In the genomic region with DNA sequence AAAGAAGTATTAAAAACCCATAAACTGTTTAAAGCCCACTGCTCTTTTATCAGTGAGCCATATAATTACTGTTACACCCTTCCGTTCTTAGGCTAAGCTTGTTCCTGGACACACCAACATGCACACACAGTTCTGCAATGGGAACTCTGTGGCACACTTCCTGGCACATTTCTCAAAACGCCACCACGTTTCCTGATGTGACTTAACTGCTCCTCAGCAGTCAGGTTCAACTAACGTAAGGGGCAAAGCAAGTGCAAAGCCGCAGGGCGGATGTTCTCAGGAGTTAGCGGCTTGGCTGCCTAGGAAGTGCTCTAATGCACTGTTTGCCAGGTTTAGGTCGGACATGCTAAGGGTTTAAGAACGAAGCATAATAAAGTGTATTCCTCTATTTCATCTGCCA, we compare ENCODE assay signal across 10 mouse cellular contexts. TPM values are rescaled to one million over a fixed set of nuclear protein-coding genes. Genes with fewer than 3 reads are reported as not detected.
A peak's percentile ranks its signal among the peaks of the same experiment; 100 is the strongest.
DNase-seq lines count a peak whose midpoint lies in the region; ATAC-seq lines count a peak whose summit lies in the region.
"Had no signal": no experiment of that assay in that cellular context is flagged by ENCODE, and none has a peak within 500 bp of the region (broad histone marks: within the 10 kb centered on the region; RNA-seq: fewer than 3 reads in every experiment).

No protein-coding gene starts in this region.

- no peaks in the 10 kb centered on the region for H3K36me3 ChIP-seq in hindbrain, embryonic 10.5 days
- H3K36me3 ChIP-seq: embryonic facial prominence, embryonic 15.5 days had no signal

- WGBS in hindbrain, embryonic 10.5 days, result 87% methylated on average over 9 of the region's 9 CpGs

- peak; percentile 87 for ATAC-seq in CD4-positive, CD25-positive, alpha-beta regulatory T cell, adult 4 months
- ATAC-seq in common myeloid progenitor, adult 5-6 weeks (replicated peaks; ENCODE audit: low read depth, poor library complexity, severe bottlenecking), result peak; percentile 65
- ATAC-seq in megakaryocyte-erythroid progenitor cell, adult 5-6 weeks (replicated peaks; ENCODE audit: low FRiP score, low TSS enrichment, poor library complexity, severe bottlenecking), result no peak
- ATAC-seq: hindbrain, embryonic 16.5 days had no signal

- H3K27me3 ChIP-seq in hindbrain, embryonic 10.5 days (ENCODE audit: insufficient read depth, poor library complexity, severe bottlenecking), result no peaks in the 10 kb centered on the region
- H3K27me3 ChIP-seq: embryonic facial prominence, embryonic 15.5 days had no signal

- H3K4me1 ChIP-seq in hindbrain, embryonic 10.5 days (replicated peaks), result peaks cover 43% of the 10 kb centered on the region

- H3K4me3 ChIP-seq in hindbrain, embryonic 10.5 days, result no peak overlapping the region
- H3K4me3 ChIP-seq: embryonic facial prominence, embryonic 15.5 days had no signal

- DNase-seq in liver, result peak; percentile 64
- DNase-seq in naive thymus-derived CD4-positive, alpha-beta T cell, adult 2 months (ENCODE audit: low read depth), result peak; percentile 79
- no peak for DNase-seq in frontal cortex, adult 2 months (ENCODE audit: extremely low spot score in 1 of 2, low spot score in 1 of 2)
- DNase-seq in hindbrain, embryonic 10.5 days (ENCODE audit: low spot score), result no peak
- DNase-seq in ovary, postnatal 10 days (ENCODE audit: low spot score), result no peak

- no peak overlapping the region for H3K27ac ChIP-seq in hindbrain, embryonic 10.5 days
- H3K27ac ChIP-seq: embryonic facial prominence, embryonic 15.5 days had no signal

- H3K9me3 ChIP-seq in hindbrain, embryonic 10.5 days, result no peaks in the 10 kb centered on the region
- H3K9me3 ChIP-seq: embryonic facial prominence, embryonic 15.5 days had no signal

RNA-seq across cellular contexts. Expression of gene Trak2, which starts 17.0 kb away (rescaled TPM):
- 10 to 100 TPM; 23.7 to 26.1 TPM for polyA plus RNA-seq in CD4-positive, CD25-positive, alpha-beta regulatory T cell, adult 4 months (2017; shearing (Covaris generic))
- total RNA-seq in common myeloid progenitor, adult 5-6 weeks (2017), result 21.3 and 33.3 TPM in 2 replicates
- polyA plus RNA-seq in frontal cortex, adult 2 months (2012; rRNA removed), result 74.6 and 77.6 TPM in 2 replicates
- 11.0 and 12.0 TPM in 2 replicates for polyA plus RNA-seq in hindbrain, embryonic 10.5 days (2016; fragmentation: Nextera tagmentation; extraction: Ambion mirVana)
- 82.4 and 98.1 TPM in 2 replicates for total RNA-seq in megakaryocyte-erythroid progenitor cell, adult 5-6 weeks (2014; fragmentation: Nextera tagmentation)
- 50.7 and 56.6 TPM in 2 replicates for total RNA-seq in megakaryocyte-erythroid progenitor cell, adult 5-6 weeks (2017)

RNA-seq across cellular contexts. Expression of gene Stradb, which starts 17.1 kb away (rescaled TPM):
- 10 to 100 TPM; 12.1 to 13.0 TPM for polyA plus RNA-seq in CD4-positive, CD25-positive, alpha-beta regulatory T cell, adult 4 months (2017; shearing (Covaris generic))
- total RNA-seq in common myeloid progenitor, adult 5-6 weeks (2017), result 7.9 and 13.1 TPM in 2 replicates
- polyA plus RNA-seq in frontal cortex, adult 2 months (2012; rRNA removed), result 30.6 and 35.1 TPM in 2 replicates
- 29.9 and 34.1 TPM in 2 replicates for polyA plus RNA-seq in hindbrain, embryonic 10.5 days (2016; fragmentation: Nextera tagmentation; extraction: Ambion mirVana)
- 35.6 and 36.6 TPM in 2 replicates for total RNA-seq in megakaryocyte-erythroid progenitor cell, adult 5-6 weeks (2014; fragmentation: Nextera tagmentation)
- total RNA-seq in megakaryocyte-erythroid progenitor cell, adult 5-6 weeks (2017), result 14.2 and 23.8 TPM in 2 replicates

Comparison
In these comparisons a context has a peak if more than half of its experiments do, and no peak if none do; other contexts are left out.
1. DNase-seq: peak in liver (single experiment) and naive thymus-derived CD4-positive, alpha-beta T cell, adult 2 months (single experiment); none in frontal cortex, adult 2 months (0 of 2), hindbrain, embryonic 10.5 days (single experiment) and ovary, postnatal 10 days (single experiment).